24 mouse cellular contexts compared by ENCODE assay signal in the genomic region with DNA sequence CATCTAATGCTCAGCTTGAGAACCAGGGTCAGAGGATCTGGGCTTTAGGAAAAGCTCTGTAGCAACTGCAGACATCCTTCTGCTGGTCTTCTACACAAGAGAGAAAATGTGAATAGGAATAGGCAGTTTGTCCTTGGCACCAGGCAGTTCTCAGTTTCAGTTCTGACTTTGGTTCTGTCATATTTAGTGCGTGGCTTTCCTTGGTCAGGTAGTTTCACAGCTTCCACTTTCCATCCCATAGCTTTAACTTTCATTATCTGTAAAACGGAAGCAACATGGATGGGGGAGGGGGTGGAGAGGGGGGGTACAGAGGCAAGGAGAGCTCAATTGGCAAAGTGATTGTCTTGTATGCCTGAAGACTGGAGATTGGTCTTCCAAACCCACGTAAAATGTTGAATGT.
DNase-seq lines count a peak whose midpoint lies in the region; ATAC-seq and TF ChIP-seq lines count a peak whose summit lies in the region.
"Had no signal": no experiment of that assay in that cellular context is flagged by ENCODE, and none has a peak within 500 bp of the region (broad histone marks: within the 10 kb centered on the region; RNA-seq: fewer than 3 reads in every experiment).

No protein-coding gene starts in this region.

- no peak overlapping the region for H3K9ac ChIP-seq in CH12.LX (ENCODE audit: insufficient read depth, low read depth)
- H3K9ac ChIP-seq: embryonic facial prominence, embryonic 12.5 days; embryonic facial prominence, embryonic 15.5 days; forebrain, embryonic 12.5 days; forebrain, embryonic 15.5 days; hindbrain, embryonic 12.5 days; hindbrain, embryonic 15.5 days had no signal

- H3K27me3 ChIP-seq in CH12.LX (replicated peaks) = no peaks in the 10 kb centered on the region
- H3K27me3 ChIP-seq: embryonic facial prominence, embryonic 12.5 days; embryonic facial prominence, embryonic 15.5 days; forebrain, embryonic 12.5 days; forebrain, embryonic 15.5 days; hindbrain, embryonic 12.5 days; hindbrain, embryonic 15.5 days had no signal

- dilution Hi-C loops in CH12.LX (cut with MboI; ENCODE audit: extremely low pct_ligation_motif_present, extremely low pct_unique_long_range_greater_than_20kb, low sequenced_read_pairs) = no loop called here

- H3K36me3 ChIP-seq in CH12.LX (replicated peaks in 1 of 2; ENCODE audit: control insufficient read depth in 1 of 2, insufficient read depth in 1 of 2, low read length in 1 of 2) = no peaks in the 10 kb centered on the region
- H3K36me3 ChIP-seq: embryonic facial prominence, embryonic 12.5 days; embryonic facial prominence, embryonic 15.5 days; forebrain, embryonic 12.5 days; forebrain, embryonic 15.5 days; hindbrain, embryonic 12.5 days; hindbrain, embryonic 15.5 days had no signal

- H3K4me1 ChIP-seq in CH12.LX (ENCODE audit: control insufficient read depth in 1 of 2, insufficient read depth in 2 of 2) = peaks cover 4 to 30% of the 10 kb centered on the region in 2 experiments; a peak in 3 of 4 replicates
- H3K4me1 ChIP-seq: embryonic facial prominence, embryonic 12.5 days; embryonic facial prominence, embryonic 15.5 days; forebrain, embryonic 12.5 days; forebrain, embryonic 15.5 days; hindbrain, embryonic 12.5 days; hindbrain, embryonic 15.5 days had no signal

- peak; percentile 56 for DNase-seq in heart, adult 11 months
- DNase-seq in heart, adult 9 months (ENCODE audit: low spot score in 2 of 2) = no peak
- peak; percentile 68 for DNase-seq in CH12.LX (ENCODE audit: extremely low read depth)
- DNase-seq in right cerebral cortex, adult 2 months (ENCODE audit: low spot score in 2 of 2) = no peak
- no peak for DNase-seq in thymus, postnatal 10 days (ENCODE audit: low spot score in 2 of 2)
- no peak for DNase-seq in gastrocnemius, postnatal 14 days
- DNase-seq: adrenal gland, adult 8-10 months; adrenal gland, postnatal 25 days; cerebellum, adult 11-12 months; cerebellum, adult 9-10 months; cerebellum, postnatal 14 days; gastrocnemius, postnatal 10 days; heart, adult 2 months had no signal

- in situ Hi-C loops in CH12.LX (cut with MboI; ENCODE audit: low pct_ligation_motif_present, low pct_unique_long_range_greater_than_20kb, low sequenced_read_pairs) = no loop called here

- ATAC-seq in megakaryocyte, adult 5-6 weeks (ENCODE audit: poor library complexity, severe bottlenecking) = peak; percentile 80
- ATAC-seq in neutrophil, adult 5-6 weeks (ENCODE audit: extremely low read depth, insufficient number of reproducible peaks, low FRiP score, poor library complexity, severe bottlenecking) = peak; percentile 58; the same call in 1 of the 2 replicates
- ATAC-seq: activated CD4-positive, CD25-positive, alpha-beta regulatory T cell, adult 4 months; CD4-positive, CD25-positive, alpha-beta regulatory T cell, adult 4 months; forebrain, embryonic 15.5 days had no signal

- H3K9me3 ChIP-seq in CH12.LX (replicated peaks; ENCODE audit: low read length) = no peaks in the 10 kb centered on the region
- H3K9me3 ChIP-seq: embryonic facial prominence, embryonic 12.5 days; embryonic facial prominence, embryonic 15.5 days; forebrain, embryonic 12.5 days; forebrain, embryonic 15.5 days; hindbrain, embryonic 12.5 days; hindbrain, embryonic 15.5 days had no signal

- no peaks in the 10 kb centered on the region for H3K79me2 ChIP-seq in CH12.LX (replicated peaks; ENCODE audit: control insufficient read depth, extremely low read depth, insufficient read depth, poor library complexity, severe bottlenecking)

- H3K27ac ChIP-seq in CH12.LX (ENCODE audit: insufficient read depth, low read depth) = no peak overlapping the region
- H3K27ac ChIP-seq: embryonic facial prominence, embryonic 12.5 days; embryonic facial prominence, embryonic 15.5 days; forebrain, embryonic 12.5 days; forebrain, embryonic 15.5 days; heart, adult 2 months; hindbrain, embryonic 12.5 days; hindbrain, embryonic 15.5 days had no signal

- no peak for TF ChIP-seq POLR2A in CH12.LX (IDR thresholded peaks at IDR 0.05; ENCODE audit: low read depth, low read length)

- TF ChIP-seq EP300 in CH12.LX (IDR thresholded peaks at IDR 0.05; ENCODE audit: low read length) = peak; percentile 78

- no peak for TF ChIP-seq CTCF in CH12.LX (conservative IDR thresholded peaks at IDR 0.05 in 1 of 2, IDR thresholded peaks at IDR 0.05 in 1 of 2; ENCODE audit: low read depth in 2 of 2, low read length in 2 of 2)

- TF ChIP-seq RAD21 in CH12.LX (IDR thresholded peaks at IDR 0.05; ENCODE audit: low read depth, low read length) = no peak; the same call in 1 of the 2 replicates

- H3K4me2 ChIP-seq in CH12.LX (ENCODE audit: insufficient read depth, low read depth, poor library complexity, severe bottlenecking) = peak overlapping the region; percentile 52; the same call in 1 of the 2 replicates
- H3K4me2 ChIP-seq: embryonic facial prominence, embryonic 12.5 days; embryonic facial prominence, embryonic 15.5 days; forebrain, embryonic 12.5 days; forebrain, embryonic 15.5 days; heart, embryonic 11.5 days; hindbrain, embryonic 12.5 days; hindbrain, embryonic 15.5 days had no signal

- intact Hi-C loops in gastrocnemius, postnatal 14 days (cut with DNase I; ENCODE audit: low total_unique reads) = no loop called here

- no peak overlapping the region for H3K4me3 ChIP-seq in CH12.LX (replicated peaks in 1 of 3; ENCODE audit: low read depth in 2 of 3, low read length in 2 of 3, poor library complexity in 1 of 3)
- H3K4me3 ChIP-seq: embryonic facial prominence, embryonic 12.5 days; embryonic facial prominence, embryonic 15.5 days; forebrain, embryonic 12.5 days; forebrain, embryonic 15.5 days; heart, adult 2 months; hindbrain, embryonic 12.5 days; hindbrain, embryonic 15.5 days had no signal

TF ChIP-seq in CH12.LX, 34 proteins besides CTCF, POLR2A, EP300 and RAD21:
- TF ChIP-seq POLR2AphosphoS2 (IDR thresholded peaks at IDR 0.05; ENCODE audit: low read depth, low read length) (no peak), MEF2A (IDR thresholded peaks at IDR 0.05; ENCODE audit: borderline replicate concordance, low read depth, low read length) (peak; percentile 50; the same call in 1 of the 2 replicates), CHD1 (IDR thresholded peaks at IDR 0.05; ENCODE audit: low read depth, low read length) (no peak), CHD2 (IDR thresholded peaks at IDR 0.05; ENCODE audit: low read length) (peak; percentile 44; the same call in 1 of the 2 replicates), USF2 (conservative IDR thresholded peaks at IDR 0.05; ENCODE audit: low read depth, low read length) (no peak), ETS1 (conservative IDR thresholded peaks at IDR 0.05; ENCODE audit: low read depth, low read length) (peak; percentile 61), IRF4 (IDR thresholded peaks at IDR 0.05; ENCODE audit: low read depth, low read length) (peak; percentile 75; the same call in 1 of the 2 replicates), JUN (IDR thresholded peaks at IDR 0.05; ENCODE audit: insufficient read depth, low read depth, low read length) (no peak), USF1 (IDR thresholded peaks at IDR 0.05; ENCODE audit: low read depth, low read length) (no peak), KAT2A (IDR thresholded peaks at IDR 0.05; ENCODE audit: insufficient replicate concordance, low read length) (no peak), BHLHE40 (IDR thresholded peaks at IDR 0.05; ENCODE audit: low read depth, low read length) (peak; percentile 18; the same call in 1 of the 2 replicates), ZKSCAN1 (IDR thresholded peaks at IDR 0.05; ENCODE audit: borderline replicate concordance, low read depth, low read length) (no peak), TCF12 (IDR thresholded peaks at IDR 0.05; ENCODE audit: low read depth, low read length) (0 out of 2 replicates have a peak, but pooled peaks have one; percentile 17), RCOR1 (conservative IDR thresholded peaks at IDR 0.05; ENCODE audit: low read depth, low read length) (no peak), GABPA (IDR thresholded peaks at IDR 0.05; ENCODE audit: insufficient replicate concordance, low read depth, low read length) (no peak), JUND (conservative IDR thresholded peaks at IDR 0.05; ENCODE audit: low read depth, low read length) (no peak), MAX (IDR thresholded peaks at IDR 0.05; ENCODE audit: low read length) (no peak), PAX5 (IDR thresholded peaks at IDR 0.05; ENCODE audit: low read length) (no peak), HCFC1 (IDR thresholded peaks at IDR 0.05; ENCODE audit: low read depth, low read length) (no peak)

Comparison
In these comparisons a context has a peak if more than half of its experiments do, and no peak if none do; other contexts are left out.
1. DNase-seq: peak in heart, adult 11 months (single experiment) and CH12.LX (single experiment); none in heart, adult 9 months (0 of 2), right cerebral cortex, adult 2 months (0 of 2), thymus, postnatal 10 days (0 of 2) and gastrocnemius, postnatal 14 days (single experiment).